Mouse (Mus musculus): ENCODE measurements around the gene Ccdc126. TPM values are rescaled to one million over a fixed set of nuclear protein-coding genes. Genes with fewer than 3 reads are reported as not detected.

The Ccdc126 gene
- polyA plus RNA-seq (2012; rRNA removed): 1.4 TPM in 2 replicates

DNA sequence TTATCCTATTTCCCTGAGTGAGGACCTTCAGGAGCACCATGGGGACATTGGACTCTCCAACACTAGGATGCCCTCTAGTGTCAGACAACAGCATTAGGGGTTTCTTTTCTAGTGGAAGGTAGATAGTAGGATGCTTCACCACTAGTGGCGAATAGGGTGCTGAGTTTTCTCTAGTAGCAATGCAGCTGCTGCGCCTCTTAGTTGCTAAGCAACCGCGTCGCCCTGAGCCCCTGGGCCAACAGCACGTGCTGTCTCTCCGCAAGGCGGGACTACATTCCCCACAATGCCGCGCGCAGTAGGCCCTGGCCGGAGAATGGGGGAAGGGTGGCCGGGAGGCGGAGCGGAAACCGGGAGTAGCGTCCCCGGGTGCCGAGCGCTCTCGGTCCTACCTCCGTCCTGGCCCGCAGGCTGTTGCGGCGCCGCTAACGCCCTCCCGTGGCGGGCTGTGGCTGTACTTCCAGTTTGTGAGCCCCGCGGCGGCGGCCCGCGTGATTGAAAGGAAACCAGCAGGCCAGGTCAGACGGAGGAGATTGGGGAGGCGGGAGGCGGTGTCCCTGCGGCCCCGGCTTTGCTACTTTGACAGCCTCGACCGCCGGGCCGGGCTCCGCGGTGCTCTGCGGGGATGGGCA, at the start of gene Ccdc126:
Gene Ccdc126 (plus strand): TSS at position 309 of the 629 bp plus-strand sequence.

DNA sequence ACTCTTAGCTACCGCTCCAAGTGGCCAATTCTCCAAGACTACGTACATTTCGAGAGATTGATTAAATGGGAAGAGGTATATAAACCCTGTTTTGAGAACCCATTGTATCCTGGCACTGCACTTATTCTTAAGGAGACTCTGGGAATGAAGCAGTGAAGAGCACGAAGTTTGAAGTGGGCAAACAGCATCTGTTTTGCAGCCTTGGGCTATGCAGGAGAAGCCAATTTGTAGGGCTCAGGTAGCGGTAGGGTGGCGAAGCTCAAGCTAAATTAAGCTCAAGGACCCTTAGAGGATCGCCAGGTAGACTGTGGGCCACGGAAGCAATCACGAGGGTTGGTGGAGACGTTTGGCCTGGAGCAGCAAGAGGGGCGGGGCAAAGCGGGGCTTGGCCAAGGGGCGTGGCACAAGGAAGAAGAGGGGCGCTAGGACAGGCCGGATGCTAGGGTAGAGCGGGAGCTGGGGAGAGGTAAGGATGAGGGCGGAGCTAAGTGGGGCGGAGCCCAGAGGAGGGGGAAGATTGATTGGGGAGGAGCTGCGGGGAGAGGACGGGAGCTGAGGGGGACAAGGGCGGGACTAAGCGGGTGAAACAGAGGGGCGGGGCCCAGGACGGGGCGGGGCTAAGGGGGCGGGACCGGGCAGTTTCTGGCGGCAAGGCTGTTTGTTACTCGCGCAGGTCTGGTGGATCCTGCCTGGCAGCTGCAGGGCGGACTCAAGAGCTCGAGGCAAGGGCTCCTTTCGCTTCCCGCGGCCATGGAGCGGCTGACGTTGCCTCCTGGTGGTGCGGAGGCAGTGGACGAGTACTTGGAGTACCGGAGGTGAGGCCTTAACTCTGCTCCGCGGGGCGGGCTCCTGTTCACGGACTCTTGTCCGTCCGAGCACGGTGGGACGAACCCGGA, 48.3 kb downstream of the Ccdc126 start, which contains the start of gene Fam221a:
Gene Fam221a (plus strand): TSS at position 581 of the 896 bp plus-strand sequence.

Other genes with a start within 250 kb of the Ccdc126 start
- gene Malsu1, start 245.5 kb upstream of the Ccdc126 start, polyA plus RNA-seq (2012; rRNA removed): 9.2 and 10.6 TPM in 2 replicates
- 8.6 and 9.1 TPM in 2 replicates for gene Igf2bp3, start 104.3 kb upstream of the Ccdc126 start, polyA plus RNA-seq (2012; rRNA removed)
- 62.6 and 72.6 TPM in 2 replicates for gene Tra2a, start 55.2 kb upstream of the Ccdc126 start, polyA plus RNA-seq (2012; rRNA removed)
- 2.3 TPM in 2 replicates for gene Fam221a, start 48.5 kb downstream of the Ccdc126 start, polyA plus RNA-seq (2012; rRNA removed)
- gene Stk31, start 76.3 kb downstream of the Ccdc126 start, polyA plus RNA-seq (2012; rRNA removed): 0.02 TPM in 1 of 2 replicates, not detected in the other

Data from liver, embryonic 14 days (tissue).